ENCODE assay signal across 7 mouse cellular contexts in genomic region chr9:62137259-62137658, GRCm38 (mm10). TPM values are rescaled to one million over a fixed set of nuclear protein-coding genes. Genes with fewer than 3 reads are reported as not detected.
A peak's percentile ranks its signal among the peaks of the same experiment; 100 is the strongest.
DNase-seq lines count a peak whose midpoint lies in the region; ATAC-seq and TF ChIP-seq lines count a peak whose summit lies in the region.

No protein-coding gene starts in this region.

- no peaks in the 10 kb centered on the region for H3K9me3 ChIP-seq in midbrain, postnatal 0 days (ENCODE audit: low read length)

- H3K27me3 ChIP-seq in midbrain, postnatal 0 days (ENCODE audit: insufficient read depth, low read length): no peaks in the 10 kb centered on the region

- H3K27ac ChIP-seq in left cerebral cortex, adult 2 months: peak overlapping the region; percentile 45; the same call in 1 of the 2 replicates
- no peak overlapping the region; the same call in 1 of the 2 replicates for H3K27ac ChIP-seq in midbrain, postnatal 0 days (ENCODE audit: low read depth, low read length)

- no peak for TF ChIP-seq CTCF in brain, embryonic 14.5 days (IDR thresholded peaks at IDR 0.05; ENCODE audit: borderline replicate concordance, extremely low read depth, insufficient read depth, insufficient read length)
- TF ChIP-seq CTCF in left cerebral cortex, adult 2 months (IDR thresholded peaks at IDR 0.05): no peak
- TF ChIP-seq CTCF in midbrain, postnatal 0 days (IDR thresholded peaks at IDR 0.05): no peak

- H3K4me2 ChIP-seq in midbrain, postnatal 0 days (ENCODE audit: low read depth, low read length, poor library complexity, severe bottlenecking): no peak overlapping the region

- intact Hi-C loops in left cerebral cortex, adult 2 months (cut with DNase I): loop anchor here (5.0 kb wide), 2 partner anchors 85 to 105 kb away; no protein-coding TSS in a partner anchor

- no peak overlapping the region for H3K9ac ChIP-seq in midbrain, postnatal 0 days (replicated peaks; ENCODE audit: low read length, poor library complexity, severe bottlenecking)

- peak; percentile 39 for DNase-seq in layer of hippocampus, adult 11-12 months (ENCODE audit: low spot score)
- no peak for DNase-seq in layer of hippocampus, adult 9-10 months (ENCODE audit: low spot score)
- DNase-seq in brain, embryonic 14.5 days (ENCODE audit: low read depth): peak; percentile 92
- DNase-seq in frontal cortex, postnatal 36 days (ENCODE audit: low spot score in 2 of 2): peak; percentile 55 to 73
- DNase-seq in left cerebral cortex, adult 2 months (ENCODE audit: extremely low spot score in 1 of 2, low spot score in 2 of 2): peak; percentile 40 to 63
- DNase-seq in midbrain, postnatal 0 days (ENCODE audit: low spot score): peak; percentile 77
- no peak for DNase-seq in yolk sac, embryonic 10.5 days (ENCODE audit: low spot score)

- TF ChIP-seq POLR2A in brain, embryonic 14.5 days (IDR thresholded peaks at IDR 0.05; ENCODE audit: borderline replicate concordance, extremely low read depth, insufficient read depth, insufficient read length, poor library complexity, severe bottlenecking): no peak

- H3K4me1 ChIP-seq in midbrain, postnatal 0 days (ENCODE audit: insufficient read depth, low read length): peaks cover 4% of the 10 kb centered on the region; the same call in 1 of the 2 replicates

- H3K36me3 ChIP-seq in midbrain, postnatal 0 days (ENCODE audit: insufficient read depth, low read length): no peaks in the 10 kb centered on the region

- no peak overlapping the region for H3K4me3 ChIP-seq in left cerebral cortex, adult 2 months
- H3K4me3 ChIP-seq in midbrain, postnatal 0 days (ENCODE audit: low read depth, low read length): no peak overlapping the region

- WGBS in midbrain, postnatal 0 days: 28% methylated on average over 8 of the region's 8 CpGs

- no peak for ATAC-seq in midbrain, postnatal 0 days (ENCODE audit: low FRiP score)

RNA-seq across cellular contexts. Expression of gene Glce, which starts 14.8 kb away (rescaled TPM):
- polyA plus RNA-seq in brain, embryonic 14.5 days (2012; rRNA removed): 10.1 and 13.2 TPM in 2 replicates
- total RNA-seq in left cerebral cortex, adult 2 months (2021): 10 to 100 TPM; 31.5 to 33.9 TPM
- 36.0 and 41.7 TPM in 2 replicates for total RNA-seq in midbrain, postnatal 0 days (2014; rRNA removed)
- 15.0 and 15.5 TPM in 2 replicates for polyA plus RNA-seq in midbrain, postnatal 0 days (2015; fragmentation: Nextera tagmentation; extraction: Ambion mirVana)

Comparison
In these comparisons a context has a peak if more than half of its experiments do, and no peak if none do; other contexts are left out.
1. DNase-seq: peak in layer of hippocampus, adult 11-12 months (single experiment), brain, embryonic 14.5 days (single experiment), frontal cortex, postnatal 36 days (2 of 2), left cerebral cortex, adult 2 months (2 of 2) and midbrain, postnatal 0 days (single experiment); none in layer of hippocampus, adult 9-10 months (single experiment) and yolk sac, embryonic 10.5 days (single experiment).